Mouse (Mus musculus): ENCODE results near the gene 1700030K09Rik. TPM values are rescaled to one million over a fixed set of nuclear protein-coding genes. Genes with fewer than 3 reads are reported as not detected.

Gene 1700030K09Rik
- polyA plus RNA-seq, 1 experiment = 6.8 TPM

GRCm38 (mm10) chr8:72504637-72505314, 61.1 kb downstream of the 1700030K09Rik start:
- DNase-seq = no peak
- Histone ChIP-seq H3K27me3 (replicated peaks; ENCODE audit: control insufficient read depth, insufficient read depth, low read length) (no peaks in the 10 kb centered on the region), H3K4me1 (ENCODE audit: control insufficient read depth, insufficient read depth, low read length) (peaks cover 2% of the 10 kb centered on the region; the same call in 1 of the 2 replicates), H3K27ac (ENCODE audit: insufficient read depth, low read depth, low read length) (no peak overlapping the region), H3K4me3 (ENCODE audit: insufficient read depth, low read depth, low read length) (no peak overlapping the region), H3K36me3 (ENCODE audit: control insufficient read depth, insufficient read depth, low read length) (no peaks in the 10 kb centered on the region)
- TF ChIP-seq CTCF (conservative IDR thresholded peaks at IDR 0.05; ENCODE audit: insufficient read depth, insufficient read length, low read depth, low read length) = no peak
- no peak for TF ChIP-seq POLR2A (IDR thresholded peaks at IDR 0.05; ENCODE audit: low read depth, low read length)

GRCm38 (mm10) chr8:72507505-72507904, 63.8 kb downstream of the 1700030K09Rik start:
- no peak for DNase-seq
- TF ChIP-seq CTCF (conservative IDR thresholded peaks at IDR 0.05; ENCODE audit: insufficient read depth, insufficient read length, low read depth, low read length) (no peak), POLR2A (IDR thresholded peaks at IDR 0.05; ENCODE audit: low read depth, low read length) (no peak)
- H3K27ac ChIP-seq (ENCODE audit: insufficient read depth, low read depth, low read length) = no peak overlapping the region
- H3K27me3 ChIP-seq (replicated peaks; ENCODE audit: control insufficient read depth, insufficient read depth, low read length) = no peaks in the 10 kb centered on the region
- H3K4me1 ChIP-seq (ENCODE audit: control insufficient read depth, insufficient read depth, low read length) = peaks cover 6% of the 10 kb centered on the region; the same call in 1 of the 2 replicates
- H3K4me3 ChIP-seq (ENCODE audit: insufficient read depth, low read depth, low read length) = no peak overlapping the region
- no peaks in the 10 kb centered on the region for H3K36me3 ChIP-seq (ENCODE audit: control insufficient read depth, insufficient read depth, low read length)
- 84% methylated on average over 1 of the region's 1 CpGs for WGBS

Other genes starting within 250 kb of the 1700030K09Rik start
- 0.04 TPM in 1 of 2 replicates, not detected in the other for gene Cib3, start 231.0 kb upstream of the 1700030K09Rik start, polyA plus RNA-seq (2012; rRNA removed)
- not detected in 2 replicates for gene Gm11034, start 230.2 kb upstream of the 1700030K09Rik start, polyA plus RNA-seq (2012; rRNA removed)
- gene Fam32a, start 224.2 kb upstream of the 1700030K09Rik start, polyA plus RNA-seq (2012; rRNA removed) = 54.7 and 59.6 TPM in 2 replicates
- 72.6 and 75.0 TPM in 2 replicates for gene Ap1m1, start 203.9 kb upstream of the 1700030K09Rik start, polyA plus RNA-seq (2012; rRNA removed)
- gene Gm10282, start 138.6 kb upstream of the 1700030K09Rik start, polyA plus RNA-seq (2012; rRNA removed) = 1.8 and 2.8 TPM in 2 replicates
- 20.9 and 22.2 TPM in 2 replicates for gene Klf2, start 124.8 kb upstream of the 1700030K09Rik start, polyA plus RNA-seq (2012; rRNA removed)
- gene Eps15l1, start 22.4 kb upstream of the 1700030K09Rik start, polyA plus RNA-seq (2012; rRNA removed) = 30.3 and 31.9 TPM in 2 replicates
- 0.77 TPM in 2 replicates for gene Calr3, start within 50 bp of the 1700030K09Rik start, polyA plus RNA-seq (2012; rRNA removed)
- 33.5 and 35.7 TPM in 2 replicates for gene Cherp, start 31.3 kb downstream of the 1700030K09Rik start, polyA plus RNA-seq (2012; rRNA removed)
- gene Slc35e1, start 48.7 kb downstream of the 1700030K09Rik start, polyA plus RNA-seq (2012; rRNA removed) = 52.7 and 67.5 TPM in 2 replicates
- gene Med26, start 104.4 kb downstream of the 1700030K09Rik start, polyA plus RNA-seq (2012; rRNA removed) = 6.1 and 7.9 TPM in 2 replicates
- 42.5 and 51.8 TPM in 2 replicates for gene Smim7, start 127.2 kb downstream of the 1700030K09Rik start, polyA plus RNA-seq (2012; rRNA removed)
- 34.0 and 40.8 TPM in 2 replicates for gene Tmem38a, start 128.2 kb downstream of the 1700030K09Rik start, polyA plus RNA-seq (2012; rRNA removed)
- gene Nwd1, start 202.8 kb downstream of the 1700030K09Rik start, polyA plus RNA-seq (2012; rRNA removed) = 0.03 and 0.08 TPM in 2 replicates